Mouse (Mus musculus): ENCODE data around the gene A630001G21Rik. TPM values are rescaled to one million over a fixed set of nuclear protein-coding genes. Genes with fewer than 3 reads are reported as not detected.

The A630001G21Rik gene
- polyA plus RNA-seq, 1 experiment = 0.02 TPM

- H3K27me3 ChIP-seq (ENCODE audit: control insufficient read depth, insufficient read depth, insufficient read length) = no peaks in the 10 kb centered on the region
- TF ChIP-seq POLR2A (IDR thresholded peaks at IDR 0.05; ENCODE audit: insufficient read length, low read depth) (no peak), MYOD1 (IDR thresholded peaks at IDR 0.05; ENCODE audit: control insufficient read depth in 1 of 3, insufficient read length in 2 of 3, low read depth in 2 of 3) (no peak), MAX (IDR thresholded peaks at IDR 0.05; ENCODE audit: low read depth) (no peak), E2F4 (IDR thresholded peaks at IDR 0.05; ENCODE audit: insufficient read depth) (no peak), REST (IDR thresholded peaks at IDR 0.05; ENCODE audit: insufficient read depth, insufficient read length) (no peak), TCF3 (IDR thresholded peaks at IDR 0.05; ENCODE audit: insufficient read length, low read depth) (no peak), MYOG (IDR thresholded peaks at IDR 0.05; ENCODE audit: control insufficient read depth in 1 of 3, insufficient read depth in 1 of 3, insufficient read length in 2 of 3, low read depth in 2 of 3) (no peak), CEBPB (IDR thresholded peaks at IDR 0.05; ENCODE audit: insufficient read depth, poor library complexity, severe bottlenecking) (no peak), POLR2AphosphoS2 (IDR thresholded peaks at IDR 0.05; ENCODE audit: insufficient read length, low read depth) (no peak), TCF12 (IDR thresholded peaks at IDR 0.05; ENCODE audit: insufficient read depth, poor library complexity, severe bottlenecking) (no peak), USF1 (IDR thresholded peaks at IDR 0.05; ENCODE audit: low read depth) (no peak), SRF (IDR thresholded peaks at IDR 0.05; ENCODE audit: control insufficient read depth, insufficient read length, low read depth) (no peak)
- no peak overlapping the region for H3K4me3 ChIP-seq
- no peaks in the 10 kb centered on the region for H3K36me3 ChIP-seq (ENCODE audit: control insufficient read depth, insufficient read depth)
- H3K4me2 ChIP-seq (ENCODE audit: low read depth) = no peak overlapping the region
- H3K79me2 ChIP-seq (ENCODE audit: control insufficient read depth, insufficient read depth) = no peaks in the 10 kb centered on the region
- no peak overlapping the region for H3ac ChIP-seq (ENCODE audit: control insufficient read depth, insufficient read length)
Measured at GRCm38 (mm10) chr1:85746511-85746910, 31.9 kb downstream of the A630001G21Rik start.

GRCm38 (mm10) chr1:85744539-85744938, 33.9 kb downstream of the A630001G21Rik start:
- Histone ChIP-seq H3K79me2 (ENCODE audit: control insufficient read depth, insufficient read depth) (no peaks in the 10 kb centered on the region), H3K27me3 (ENCODE audit: control insufficient read depth, insufficient read depth, insufficient read length) (no peaks in the 10 kb centered on the region), H3ac (ENCODE audit: control insufficient read depth, insufficient read length) (no peak overlapping the region), H3K4me2 (ENCODE audit: low read depth) (no peak overlapping the region), H3K4me3 (no peak overlapping the region), H3K36me3 (ENCODE audit: control insufficient read depth, insufficient read depth) (no peaks in the 10 kb centered on the region)
- TF ChIP-seq E2F4 (IDR thresholded peaks at IDR 0.05; ENCODE audit: insufficient read depth) = no peak
- no peak for TF ChIP-seq SRF (IDR thresholded peaks at IDR 0.05; ENCODE audit: control insufficient read depth, insufficient read length, low read depth)
- no peak for TF ChIP-seq TCF3 (IDR thresholded peaks at IDR 0.05; ENCODE audit: insufficient read length, low read depth)
- TF ChIP-seq MYOD1 (IDR thresholded peaks at IDR 0.05; ENCODE audit: control insufficient read depth in 1 of 3, insufficient read length in 2 of 3, low read depth in 2 of 3) = no peak
- TF ChIP-seq POLR2A (IDR thresholded peaks at IDR 0.05; ENCODE audit: insufficient read length, low read depth) = no peak
- no peak for TF ChIP-seq CEBPB (IDR thresholded peaks at IDR 0.05; ENCODE audit: insufficient read depth, poor library complexity, severe bottlenecking)
- no peak for TF ChIP-seq POLR2AphosphoS2 (IDR thresholded peaks at IDR 0.05; ENCODE audit: insufficient read length, low read depth)
- no peak for TF ChIP-seq USF1 (IDR thresholded peaks at IDR 0.05; ENCODE audit: low read depth)
- no peak for TF ChIP-seq TCF12 (IDR thresholded peaks at IDR 0.05; ENCODE audit: insufficient read depth, poor library complexity, severe bottlenecking)
- TF ChIP-seq MYOG (IDR thresholded peaks at IDR 0.05; ENCODE audit: control insufficient read depth in 1 of 3, insufficient read depth in 1 of 3, insufficient read length in 2 of 3, low read depth in 2 of 3) = no peak
- no peak for TF ChIP-seq MAX (IDR thresholded peaks at IDR 0.05; ENCODE audit: low read depth)
- TF ChIP-seq REST (IDR thresholded peaks at IDR 0.05; ENCODE audit: insufficient read depth, insufficient read length) = no peak

GRCm38 (mm10) chr1:85742916-85743505, 35.4 kb downstream of the A630001G21Rik start:
- H3K4me3 ChIP-seq = no peak overlapping the region
- no peaks in the 10 kb centered on the region for H3K36me3 ChIP-seq (ENCODE audit: control insufficient read depth, insufficient read depth)
- TF ChIP-seq TCF3 (IDR thresholded peaks at IDR 0.05; ENCODE audit: insufficient read length, low read depth) (no peak), POLR2A (IDR thresholded peaks at IDR 0.05; ENCODE audit: insufficient read length, low read depth) (no peak), POLR2AphosphoS2 (IDR thresholded peaks at IDR 0.05; ENCODE audit: insufficient read length, low read depth) (no peak), REST (IDR thresholded peaks at IDR 0.05; ENCODE audit: insufficient read depth, insufficient read length) (no peak), MYOD1 (IDR thresholded peaks at IDR 0.05; ENCODE audit: control insufficient read depth in 1 of 3, insufficient read length in 2 of 3, low read depth in 2 of 3) (no peak), USF1 (IDR thresholded peaks at IDR 0.05; ENCODE audit: low read depth) (no peak), CEBPB (IDR thresholded peaks at IDR 0.05; ENCODE audit: insufficient read depth, poor library complexity, severe bottlenecking) (no peak)
- H3ac ChIP-seq (ENCODE audit: control insufficient read depth, insufficient read length) = no peak overlapping the region
- H3K4me2 ChIP-seq (ENCODE audit: low read depth) = no peak overlapping the region
- H3K27me3 ChIP-seq (ENCODE audit: control insufficient read depth, insufficient read depth, insufficient read length) = no peaks in the 10 kb centered on the region
- no peaks in the 10 kb centered on the region for H3K79me2 ChIP-seq (ENCODE audit: control insufficient read depth, insufficient read depth)

- no peak overlapping the region for H3K4me2 ChIP-seq (ENCODE audit: low read depth)
- no peaks in the 10 kb centered on the region for H3K27me3 ChIP-seq (ENCODE audit: control insufficient read depth, insufficient read depth, insufficient read length)
- H3ac ChIP-seq (ENCODE audit: control insufficient read depth, insufficient read length) = no peak overlapping the region
- H3K79me2 ChIP-seq (ENCODE audit: control insufficient read depth, insufficient read depth) = no peaks in the 10 kb centered on the region
- TF ChIP-seq SRF (IDR thresholded peaks at IDR 0.05; ENCODE audit: control insufficient read depth, insufficient read length, low read depth) (no peak), TCF3 (IDR thresholded peaks at IDR 0.05; ENCODE audit: insufficient read length, low read depth) (no peak), REST (IDR thresholded peaks at IDR 0.05; ENCODE audit: insufficient read depth, insufficient read length) (no peak), MYOD1 (IDR thresholded peaks at IDR 0.05; ENCODE audit: control insufficient read depth in 1 of 3, insufficient read length in 2 of 3, low read depth in 2 of 3) (no peak), USF1 (IDR thresholded peaks at IDR 0.05; ENCODE audit: low read depth) (no peak)
- H3K4me3 ChIP-seq = no peak overlapping the region
- no peaks in the 10 kb centered on the region for H3K36me3 ChIP-seq (ENCODE audit: control insufficient read depth, insufficient read depth)
Measured at GRCm38 (mm10) chr1:85742333-85742732, 36.1 kb downstream of the A630001G21Rik start.

- TF ChIP-seq MAX (IDR thresholded peaks at IDR 0.05; ENCODE audit: low read depth) (no peak), E2F4 (IDR thresholded peaks at IDR 0.05; ENCODE audit: insufficient read depth) (no peak)
- no peaks in the 10 kb centered on the region for H3K79me2 ChIP-seq (ENCODE audit: control insufficient read depth, insufficient read depth)
- H3K4me2 ChIP-seq (ENCODE audit: low read depth) = no peak overlapping the region
- H3ac ChIP-seq (ENCODE audit: control insufficient read depth, insufficient read length) = no peak overlapping the region
- no peaks in the 10 kb centered on the region for H3K36me3 ChIP-seq (ENCODE audit: control insufficient read depth, insufficient read depth)
- no peak overlapping the region for H3K4me3 ChIP-seq
- no peaks in the 10 kb centered on the region for H3K27me3 ChIP-seq (ENCODE audit: control insufficient read depth, insufficient read depth, insufficient read length)
Measured at GRCm38 (mm10) chr1:85740923-85741322, 37.5 kb downstream of the A630001G21Rik start.

All from myocyte (in vitro differentiated cells).